Mouse (Mus musculus): ENCODE data around the gene Ctnnbl1.

Gene Ctnnbl1

DNA sequence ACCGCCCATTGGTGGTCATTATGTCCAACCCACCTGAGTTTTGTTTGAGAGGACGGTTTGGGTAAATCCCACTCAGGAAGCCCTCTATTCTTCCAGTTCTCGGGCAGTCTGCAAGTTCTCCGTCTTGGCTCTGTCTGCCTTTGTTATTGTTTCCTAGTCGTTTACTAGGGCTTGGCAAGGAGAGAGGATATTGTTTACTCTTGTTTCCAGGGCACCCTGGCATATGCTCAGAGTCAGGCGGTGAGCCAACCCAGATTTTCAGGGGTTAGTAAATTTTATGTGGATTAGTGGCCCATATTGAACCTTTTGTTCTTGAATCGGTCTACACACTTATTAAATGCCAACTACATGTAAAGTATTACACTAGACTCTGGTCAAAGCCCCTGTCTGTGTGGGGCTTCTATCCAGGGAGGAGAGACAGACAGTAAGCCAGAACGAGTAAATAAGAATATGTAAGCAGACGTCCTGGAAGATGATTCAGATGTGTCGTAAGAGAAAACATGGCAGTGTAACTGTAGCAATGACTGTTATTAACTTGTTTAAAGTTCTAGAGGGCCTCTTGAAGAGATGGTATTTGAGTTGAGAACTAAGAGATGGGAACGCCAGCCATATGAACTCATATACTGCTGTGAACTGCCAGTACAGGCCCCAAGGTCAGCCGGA is 13.9 kb downstream of the Ctnnbl1 start:
- DNase-seq, result no peak

GRCm38 (mm10) chr2:157751589-157752373 is 14.6 kb downstream of the Ctnnbl1 start:
- peak; percentile 83 for DNase-seq

GRCm38 (mm10) chr2:157752374-157752743 is 15.2 kb downstream of the Ctnnbl1 start:
- DNase-seq, result no peak

DNA sequence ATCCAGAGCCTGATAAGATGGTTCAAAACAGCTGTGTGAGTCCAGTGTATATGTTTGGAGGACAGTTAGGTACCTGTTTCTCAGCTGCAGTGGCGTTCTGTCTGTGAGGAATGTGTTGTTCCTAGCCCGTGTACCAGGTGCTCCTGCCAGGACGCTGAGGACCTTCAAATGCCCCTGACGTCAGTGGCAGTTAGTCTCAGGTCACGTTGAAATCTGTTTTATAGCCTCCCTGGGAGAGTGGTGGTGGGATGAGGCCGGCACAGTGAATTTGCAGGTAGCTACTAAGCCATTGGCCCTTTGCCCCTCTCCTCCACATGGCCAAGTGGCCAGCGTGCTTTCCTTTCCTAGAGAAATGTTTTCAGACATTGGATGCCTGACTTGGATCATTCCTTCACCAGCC is 18.6 kb downstream of the Ctnnbl1 start:
- DNase-seq, result no peak

GRCm38 (mm10) chr2:157756193-157756592 is 19.0 kb downstream of the Ctnnbl1 start:
- DNase-seq, result no peak

GRCm38 (mm10) chr2:157758395-157758794 is 21.2 kb downstream of the Ctnnbl1 start:
- DNase-seq, result no peak

GRCm38 (mm10) chr2:157759717-157760116 is 22.5 kb downstream of the Ctnnbl1 start:
- DNase-seq, result no peak

DNA sequence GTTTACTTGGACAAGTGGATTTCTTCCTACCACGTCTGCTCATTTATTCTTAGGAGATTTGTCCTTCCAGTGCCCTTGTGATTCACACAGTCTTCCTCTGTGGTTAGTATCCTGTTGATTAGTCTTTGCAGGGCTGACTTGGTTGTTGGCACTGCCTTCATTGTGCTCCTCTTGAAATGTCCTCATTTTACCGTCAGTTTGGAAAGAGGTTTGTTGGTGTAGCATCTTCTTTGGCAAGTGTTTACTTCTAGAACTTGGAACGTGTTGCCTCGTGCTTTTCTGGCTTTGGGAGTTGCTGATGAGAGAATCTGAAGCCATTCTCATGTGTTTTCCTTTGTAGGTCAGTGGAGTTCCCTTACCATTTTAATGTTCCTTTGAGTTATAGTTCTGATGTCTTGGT is 25.7 kb downstream of the Ctnnbl1 start:
- no peak for DNase-seq

DNA sequence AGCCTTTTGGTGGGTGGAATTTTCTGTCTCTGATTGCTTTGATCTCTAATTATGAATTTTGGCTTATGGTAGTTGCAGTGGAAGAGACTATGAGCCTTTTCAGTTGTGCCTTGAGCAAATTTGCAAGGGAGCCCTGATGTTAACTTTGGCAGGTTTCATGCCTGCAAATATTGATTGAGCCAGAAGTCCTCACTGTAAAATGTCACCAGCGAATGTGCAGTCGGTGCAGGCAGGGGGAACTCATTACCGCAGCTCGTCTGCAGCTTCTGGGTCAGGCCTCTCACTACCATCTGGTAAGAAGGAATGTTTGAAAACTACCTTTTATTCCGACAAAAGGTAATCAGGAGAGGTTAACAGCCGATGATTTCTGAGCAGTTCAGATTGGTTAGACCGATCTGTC is 29.4 kb downstream of the Ctnnbl1 start:
- no peak for DNase-seq

DNA sequence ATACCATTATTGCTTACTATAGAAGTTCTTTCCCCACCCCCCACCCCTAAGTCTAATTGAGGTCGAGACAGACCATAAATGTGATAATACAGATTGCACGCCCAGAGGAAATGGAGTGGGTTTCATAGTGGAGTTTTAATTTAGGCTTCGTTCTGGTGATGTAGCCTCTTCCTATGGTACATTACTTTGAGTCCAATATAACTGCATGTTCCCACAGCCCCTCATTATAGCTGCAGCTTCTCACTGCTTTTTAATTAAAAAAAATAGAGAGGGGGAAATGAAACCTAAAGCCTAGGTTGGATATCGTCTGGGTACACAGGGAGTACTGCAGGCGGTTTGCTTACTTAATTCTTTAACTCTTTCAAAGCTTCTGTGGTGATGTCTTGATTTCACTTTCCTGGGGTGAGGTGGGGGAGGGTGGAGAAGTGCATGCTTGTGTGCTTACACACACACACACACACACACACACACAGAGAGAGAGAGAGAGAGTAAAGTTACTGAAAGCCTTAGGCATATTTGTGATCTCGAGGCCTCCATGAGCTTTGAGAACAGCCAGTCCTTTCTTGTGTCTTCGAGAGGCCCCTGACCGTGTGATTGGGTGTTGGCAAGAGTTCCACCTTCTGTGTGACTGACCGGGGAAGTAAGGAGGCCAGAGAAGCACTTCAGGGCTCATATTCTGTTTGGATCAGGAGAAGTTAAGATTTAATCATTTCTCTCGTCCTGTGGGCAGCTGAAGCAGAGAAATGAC is 31.7 kb downstream of the Ctnnbl1 start:
- no peak for DNase-seq

DNA sequence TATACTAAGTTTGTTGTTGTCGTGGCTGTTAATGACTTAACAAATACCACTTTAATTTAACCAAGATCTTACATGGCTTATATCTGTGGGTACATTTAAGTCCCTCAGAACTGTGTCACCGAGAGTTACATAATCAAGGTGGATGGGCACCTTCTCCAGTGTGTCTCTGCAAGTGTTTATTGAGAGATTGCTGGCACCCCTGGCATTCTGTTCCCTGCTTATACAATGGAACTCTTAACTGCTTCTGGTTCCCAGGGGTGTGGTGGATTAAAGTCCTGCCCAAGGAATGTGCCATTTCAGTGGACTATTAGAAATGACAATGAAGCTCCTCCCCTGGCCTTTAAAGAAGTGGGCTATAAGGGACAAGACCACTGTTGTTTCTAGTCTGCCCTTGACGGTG is 33.6 kb downstream of the Ctnnbl1 start:
- no peak for DNase-seq

DNA sequence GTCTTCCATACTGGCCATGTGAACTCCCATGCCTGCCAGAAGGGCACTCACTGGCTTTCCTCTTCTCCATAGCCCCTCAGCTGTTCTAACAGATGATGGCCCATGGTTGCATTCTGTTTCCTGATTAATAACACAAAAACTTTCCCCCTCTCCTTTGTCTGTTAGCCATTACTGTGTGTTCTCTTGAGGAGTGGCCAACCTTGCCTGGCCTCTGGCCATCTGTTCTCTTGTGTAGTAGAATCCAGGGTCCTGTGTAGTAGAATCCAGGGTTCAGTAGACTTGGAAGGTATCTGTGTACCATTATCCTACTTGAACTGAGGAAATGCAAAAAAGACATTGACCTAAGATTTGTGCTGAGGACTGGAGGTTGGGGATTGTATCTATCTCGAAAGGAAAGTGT is 36.5 kb downstream of the Ctnnbl1 start:
- DNase-seq, result no peak

- DNase-seq, result no peak
Observed at GRCm38 (mm10) chr2:157775957-157776356, 38.8 kb downstream of the Ctnnbl1 start.

GRCm38 (mm10) chr2:157780956-157781355 is 43.8 kb downstream of the Ctnnbl1 start:
- no peak for DNase-seq

GRCm38 (mm10) chr2:157783152-157783551 is 46.0 kb downstream of the Ctnnbl1 start:
- no peak for DNase-seq

GRCm38 (mm10) chr2:157784238-157784637 is 47.0 kb downstream of the Ctnnbl1 start:
- DNase-seq, result no peak

DNA sequence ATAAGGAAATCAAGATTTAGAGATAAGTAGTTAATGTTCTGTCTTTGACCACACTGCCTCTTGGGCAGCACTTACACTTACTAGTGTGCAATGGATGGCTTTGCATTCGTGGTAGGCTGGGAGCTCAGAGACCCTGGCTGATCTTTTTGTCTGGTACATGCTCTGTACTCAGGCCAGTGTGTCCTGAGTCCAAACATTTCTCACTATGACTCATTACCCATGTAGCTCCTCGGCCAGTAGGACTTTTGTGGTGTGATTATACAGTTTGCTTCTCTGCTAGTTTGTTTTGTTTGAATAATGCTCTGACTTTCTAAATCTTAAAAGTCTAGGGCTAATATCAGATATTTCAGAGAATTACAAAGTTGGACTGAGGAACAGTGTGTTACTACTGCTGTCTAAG is 47.4 kb downstream of the Ctnnbl1 start:
- DNase-seq, result no peak

DNA sequence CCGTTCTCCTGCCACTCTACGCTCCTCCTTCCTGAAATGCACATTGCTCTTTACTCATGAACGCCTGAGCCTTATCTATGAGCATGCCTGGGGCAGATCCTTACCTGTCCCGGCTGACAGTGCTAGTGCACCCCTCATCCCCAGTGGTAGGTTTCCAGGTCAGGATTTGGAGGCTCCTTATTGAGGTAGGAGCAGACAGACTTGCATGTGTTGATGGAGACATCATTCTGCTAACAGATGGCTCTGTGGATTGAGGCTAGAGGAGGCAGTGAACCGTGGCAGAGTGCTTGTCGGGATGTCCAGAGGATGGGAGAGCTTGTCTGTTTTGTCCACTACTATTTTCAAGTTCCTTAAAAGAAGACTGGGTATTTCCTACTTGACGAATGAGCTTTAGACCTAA is 52.0 kb downstream of the Ctnnbl1 start:
- peak; percentile 29 for DNase-seq

GRCm38 (mm10) chr2:157790836-157791495 is 53.8 kb downstream of the Ctnnbl1 start:
- no peak for DNase-seq

GRCm38 (mm10) chr2:157791528-157792162 is 54.4 kb downstream of the Ctnnbl1 start:
- no peak for DNase-seq

DNA sequence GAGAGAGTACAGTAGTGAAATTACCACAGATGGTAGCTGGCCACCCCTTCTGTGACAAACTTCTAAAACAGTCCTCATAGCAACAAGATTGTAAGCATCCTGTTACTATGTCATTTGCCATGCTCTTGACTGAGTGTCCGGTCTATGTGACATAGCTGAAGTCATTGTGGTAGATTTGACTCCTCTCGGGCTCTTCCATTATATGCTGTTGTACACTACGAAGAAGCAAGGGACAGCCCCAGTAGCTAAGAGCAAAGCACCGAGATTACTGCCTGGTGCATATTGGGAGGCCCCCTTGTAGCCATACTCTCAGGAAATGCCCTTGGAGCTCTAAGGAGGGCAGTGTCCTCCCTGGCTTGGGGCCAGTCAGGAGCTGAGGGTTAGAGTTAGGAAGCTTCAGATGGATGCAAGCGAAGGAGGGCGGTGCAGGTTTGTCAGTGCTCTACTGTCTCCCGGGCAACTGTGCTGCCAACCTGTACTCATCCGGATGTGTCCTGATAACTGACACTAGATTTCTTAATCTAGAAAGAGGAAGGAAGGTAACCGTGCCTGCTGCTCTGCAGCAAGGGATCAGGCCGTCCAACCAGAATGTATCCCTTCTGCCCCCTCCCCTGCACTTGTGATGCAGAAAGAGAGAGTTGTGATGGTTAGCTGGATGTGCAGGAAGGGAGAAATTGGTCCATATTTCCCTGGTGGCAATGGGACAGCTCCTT is 55.8 kb downstream of the Ctnnbl1 start:
- DNase-seq, result no peak

- DNase-seq, result no peak
Observed at GRCm38 (mm10) chr2:157793851-157794332, 56.7 kb downstream of the Ctnnbl1 start.

All from cerebellum, adult 9-11 months (tissue).